Mouse (Mus musculus): Measurements from ENCODE around the gene Prp2.
"Not testable (repeated sequence)": the region's sequence is repeated elsewhere in the genome, so short reads cannot be mapped to it uniquely, and the experiment has no call there.

The Prp2 gene

GRCm38 (mm10) chr6:132595613-132596012, at the start of gene Prp2:
Gene Prp2 (plus strand): TSS chr6:132595913.
- not testable (repeated sequence) for DNase-seq

DNA sequence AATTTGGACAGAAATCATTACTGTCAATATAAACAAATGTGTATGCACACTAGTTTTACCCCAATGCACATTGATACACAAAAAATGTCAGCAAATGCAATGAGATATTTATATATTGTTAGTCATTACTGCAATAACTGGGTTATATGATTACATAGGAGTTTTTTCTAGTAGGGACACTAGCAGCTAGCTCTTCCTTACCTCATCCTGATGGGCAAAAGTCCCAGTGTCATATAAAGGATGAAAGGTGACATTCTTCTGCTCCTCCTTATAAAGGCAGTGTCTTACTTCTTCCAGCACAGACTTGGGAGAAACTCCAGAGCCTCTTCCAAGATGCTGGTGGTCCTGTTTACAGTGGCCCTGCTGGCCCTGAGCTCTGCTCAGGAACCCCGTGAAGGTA, 26.2 kb upstream of the Prp2 start, which contains the start of gene Prh1:
Gene Prh1 (plus strand): TSS at position 301 of the 400 bp plus-strand sequence.
- DNase-seq = not testable (repeated sequence)

DNA sequence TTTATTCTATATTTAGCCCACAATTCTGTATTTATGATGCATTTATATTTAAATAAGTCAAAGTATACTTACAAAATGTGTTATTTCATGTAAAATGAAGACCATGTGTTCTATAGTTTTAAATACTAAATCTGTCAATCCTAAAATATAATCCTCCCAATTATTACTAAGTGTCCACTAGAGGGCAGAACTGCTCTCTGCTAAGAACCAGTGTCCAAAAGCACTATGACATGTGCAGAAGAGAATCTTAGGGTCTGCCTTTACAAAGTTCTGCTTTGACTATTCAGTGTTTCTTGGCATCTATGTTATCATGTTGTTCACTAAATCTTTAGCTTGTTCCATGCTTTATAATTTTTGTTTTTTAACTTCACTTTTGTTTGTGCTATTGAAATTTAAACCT, 53.7 kb downstream of the Prp2 start:
- DNase-seq = peak in 1 of 2 experiments; percentile 2
